Mouse (Mus musculus) hindbrain, postnatal 0 days (tissue): ENCODE data around the gene Gpbar1. TPM values are rescaled to one million over a fixed set of nuclear protein-coding genes. Genes with fewer than 3 reads are reported as not detected.

Experiments
- ATAC-seq: fragments of 200-750 bp; cut with Nextera tagmentation; 2 replicates; pipeline ENCODE4 v1.8.0; 2017; ENCODE audit warnings: mild to moderate bottlenecking, moderate TSS enrichment, moderate library complexity
- DNase-seq: peaks from one replicate; pipeline ENCODE4 v3.0.0-alpha.2; 2015; ENCODE audit warnings: low spot score
- H3K27ac ChIP-seq: fragments of 300-500 bp; sonication (generic); 2 replicates; pipeline ENCODE4 v1.5.1; 2014; ENCODE audit warnings: mild to moderate bottlenecking
- H3K27me3 ChIP-seq: fragments of 300-500 bp; sonication (generic); 2 replicates; pipeline ENCODE4 v1.6.1; 2014; ENCODE audit warnings: low read length, mixed read lengths; ENCODE audit not compliant: insufficient read depth
- H3K36me3 ChIP-seq: fragments of 300-500 bp; sonication (generic); 2 replicates; pipeline ENCODE4 v1.6.1; 2014; ENCODE audit warnings: low read length, mixed read lengths; ENCODE audit not compliant: insufficient read depth
- H3K4me1 ChIP-seq: fragments of 300-500 bp; sonication (generic); 2 replicates; pipeline ENCODE4 v1.6.1; 2014; ENCODE audit warnings: antibody characterized with exemption, low read length, mixed read lengths; ENCODE audit not compliant: insufficient read depth
- H3K4me2 ChIP-seq: fragments of 300-500 bp; sonication (generic); 2 replicates; pipeline ENCODE4 v1.6.1; 2014; ENCODE audit warnings: low read depth, mild to moderate bottlenecking, low read length, moderate library complexity, mixed read lengths
- H3K4me3 ChIP-seq: fragments of 300-500 bp; sonication (generic); 2 replicates; pipeline ENCODE4 v1.5.1; 2014; ENCODE audit warnings: low read length
- H3K9ac ChIP-seq: fragments of 300-500 bp; sonication (generic); replicated peaks from 2 replicates; pipeline ENCODE4 v1.6.1; 2014; ENCODE audit warnings: mild to moderate bottlenecking, low read length, moderate library complexity, mixed read lengths
- H3K9me3 ChIP-seq: fragments of 300-500 bp; sonication (generic); 2 replicates; pipeline ENCODE4 v1.6.1; 2016; ENCODE audit warnings: low read length, mixed read lengths
- CTCF ChIP-seq: IDR thresholded peaks from 2 replicates; pipeline ENCODE4 v1.5.1; 2016; ENCODE audit warnings: antibody characterized with exemption, control low read depth, low read depth
- WGBS: fragments of 180-500 bp; shearing (Covaris S2); extraction: QIAGEN DNeasy Blood & Tissue Kit; methylation state at CpG from one replicate; pipeline ENCODE4 v1.1.7; 2014; 5-methylcytosine and 5-hydroxymethylcytosine counted together
- polyA plus RNA-seq: library from polyadenylated mRNA; unstranded; fragments of >200 nt; fragmentation: Nextera tagmentation; extraction: Ambion mirVana; gene quantifications from 2 replicates; pipeline ENCODE4 v1.2.1, GENCODE M21; 2015
- total RNA-seq: library from RNA; depleted of rRNA; stranded (reverse); fragments of >200 nt; gene quantifications from 2 replicates; pipeline ENCODE4 v1.2.3, GENCODE M21; 2014

The Gpbar1 gene
- total and polyA plus RNA-seq, 2 experiments from 2014 or later, result not detected

- no peak for DNase-seq
- H3K27me3 ChIP-seq, result no peaks in the 10 kb centered on the region
- no peaks in the 10 kb centered on the region for H3K4me1 ChIP-seq
- H3K9me3 ChIP-seq, result no peaks in the 10 kb centered on the region
- 54% methylated on average over 9 of the region's 9 CpGs for WGBS
- peaks cover 5% of the 10 kb centered on the region; the same call in 1 of the 2 replicates for H3K36me3 ChIP-seq
- H3K9ac ChIP-seq, result no peak overlapping the region
- ATAC-seq, result no peak
- TF ChIP-seq CTCF, result no peak
- no peak overlapping the region for H3K27ac ChIP-seq
- no peak overlapping the region for H3K4me3 ChIP-seq
- no peak overlapping the region for H3K4me2 ChIP-seq
Observed at GRCm38 (mm10) chr1:74275015-74275414, 3.3 kb upstream of the Gpbar1 start.

DNA sequence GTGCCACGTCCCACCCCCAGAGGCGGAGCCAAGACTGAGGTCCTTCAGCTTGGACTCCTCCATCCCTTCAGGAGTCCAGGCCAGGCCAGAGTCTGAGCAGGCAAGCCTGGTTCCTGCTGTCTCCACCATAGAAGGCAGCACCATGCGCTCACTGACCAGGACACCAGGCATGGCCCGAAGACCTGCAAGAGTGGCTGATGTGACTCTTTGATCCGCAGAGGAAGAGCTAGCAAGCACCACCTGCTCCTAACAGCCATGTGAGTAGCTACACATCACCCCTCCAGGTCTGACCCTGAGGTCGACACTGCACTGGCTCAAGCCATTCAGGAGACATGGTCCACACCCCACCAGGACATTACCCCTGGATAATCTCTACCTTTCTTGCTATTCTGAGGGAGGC lies 1.3 kb upstream of the Gpbar1 start:
- no peak for TF ChIP-seq CTCF
- no peak overlapping the region for H3K9ac ChIP-seq
- H3K9me3 ChIP-seq, result no peaks in the 10 kb centered on the region
- no peaks in the 10 kb centered on the region for H3K27me3 ChIP-seq
- no peak overlapping the region for H3K4me3 ChIP-seq
- no peak overlapping the region for H3K27ac ChIP-seq
- H3K4me2 ChIP-seq, result no peak overlapping the region
- ATAC-seq, result no peak
- 75% methylated on average over 6 of the region's 6 CpGs for WGBS
- no peak for DNase-seq
- peaks cover 25% of the 10 kb centered on the region for H3K36me3 ChIP-seq
- H3K4me1 ChIP-seq, result no peaks in the 10 kb centered on the region

- H3K27me3 ChIP-seq, result no peaks in the 10 kb centered on the region
- H3K36me3 ChIP-seq, result peaks cover 31% of the 10 kb centered on the region
- no peak overlapping the region for H3K9ac ChIP-seq
- DNase-seq (no peak), ATAC-seq (no peak)
- 53% methylated on average over 8 of the region's 8 CpGs for WGBS
- H3K9me3 ChIP-seq, result no peaks in the 10 kb centered on the region
- TF ChIP-seq CTCF, result no peak
- H3K27ac ChIP-seq, result no peak overlapping the region
- peaks cover 5% of the 10 kb centered on the region; the same call in 1 of the 2 replicates for H3K4me1 ChIP-seq
- no peak overlapping the region for H3K4me3 ChIP-seq
- H3K4me2 ChIP-seq, result no peak overlapping the region
Observed at GRCm38 (mm10) chr1:74277883-74278537, 340 bp upstream of the Gpbar1 start.

DNA sequence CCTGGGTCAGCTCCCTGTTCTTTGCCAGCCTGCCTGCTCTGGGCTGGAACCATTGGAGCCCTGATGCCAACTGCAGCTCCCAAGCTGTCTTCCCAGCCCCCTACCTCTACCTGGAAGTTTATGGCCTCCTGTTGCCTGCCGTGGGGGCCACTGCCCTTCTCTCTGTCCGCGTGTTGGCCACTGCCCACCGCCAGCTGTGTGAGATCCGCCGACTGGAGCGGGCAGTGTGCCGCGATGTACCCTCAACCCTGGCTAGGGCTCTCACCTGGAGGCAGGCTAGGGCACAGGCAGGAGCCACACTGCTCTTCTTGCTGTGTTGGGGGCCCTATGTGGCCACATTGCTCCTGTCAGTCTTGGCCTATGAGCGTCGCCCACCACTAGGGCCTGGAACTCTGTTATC lies 638 bp downstream of the Gpbar1 start:
- DNase-seq (no peak), ATAC-seq (no peak)
- Histone ChIP-seq H3K36me3 (peaks cover 31% of the 10 kb centered on the region), H3K9ac (no peak overlapping the region), H3K9me3 (no peaks in the 10 kb centered on the region), H3K27ac (no peak overlapping the region), H3K27me3 (no peaks in the 10 kb centered on the region), H3K4me2 (no peak overlapping the region), H3K4me3 (no peak overlapping the region), H3K4me1 (peaks cover 11% of the 10 kb centered on the region; the same call in 1 of the 2 replicates)
- 87% methylated on average over 11 of the region's 11 CpGs for WGBS
- no peak for TF ChIP-seq CTCF

DNA sequence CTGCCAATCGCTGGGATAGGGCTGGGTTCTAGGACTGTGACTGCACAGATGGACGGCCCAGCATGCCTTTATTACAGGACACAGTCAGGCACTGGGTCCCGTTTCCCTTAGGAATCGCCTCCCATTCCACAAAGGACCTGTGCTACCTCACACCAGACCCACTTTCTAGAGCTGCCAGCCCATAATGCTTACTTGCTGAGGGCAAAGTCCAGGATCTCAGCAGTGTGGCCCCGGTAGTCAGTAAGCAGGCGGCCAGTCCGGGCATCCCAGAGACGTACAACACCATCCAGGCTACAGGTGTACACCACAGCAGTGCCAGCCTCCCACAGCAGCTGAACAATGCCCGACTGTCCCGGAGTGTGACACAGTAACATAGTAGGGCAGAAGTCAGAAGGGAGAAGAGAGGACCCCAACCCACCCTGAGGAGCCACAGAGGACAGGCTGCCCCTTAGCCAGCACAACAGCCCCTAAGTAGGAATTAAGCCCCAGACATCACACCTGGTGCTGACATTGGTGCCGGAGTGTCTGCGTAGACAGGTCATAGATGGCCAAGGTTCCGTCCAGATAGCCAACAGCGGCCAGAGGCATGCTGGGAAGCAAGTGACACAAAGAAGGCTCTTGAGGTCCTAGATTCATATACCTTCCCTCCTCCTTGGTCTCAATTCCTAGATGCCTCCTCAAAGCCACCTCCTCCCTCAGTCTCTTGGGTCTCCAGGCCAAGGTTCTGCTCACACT lies 2.4 kb downstream of the Gpbar1 start:
- ATAC-seq, result no peak

DNA sequence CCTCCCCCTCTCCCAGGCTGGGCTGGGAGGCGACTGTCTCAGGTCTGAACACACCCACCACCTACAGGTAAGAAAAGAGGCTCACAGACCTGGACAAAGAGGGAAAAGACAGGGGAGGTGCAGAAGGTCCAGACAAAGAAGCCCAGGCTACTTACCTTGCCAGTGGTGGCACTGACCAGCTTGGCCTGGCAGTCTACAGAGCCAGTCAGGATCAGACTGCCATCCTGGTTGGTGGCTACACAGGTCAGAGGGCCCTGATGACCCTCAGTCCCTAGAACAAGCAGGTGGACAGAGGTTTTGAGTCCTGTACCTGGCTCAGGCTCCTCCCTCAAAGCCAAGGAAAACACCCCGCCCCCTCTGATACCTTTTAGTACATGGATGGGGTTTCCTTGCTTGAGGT lies 3.0 kb downstream of the Gpbar1 start:
- 97% methylated on average over 2 of the region's 2 CpGs for WGBS
- no peak for TF ChIP-seq CTCF
- H3K36me3 ChIP-seq, result peaks cover 31% of the 10 kb centered on the region
- no peak for ATAC-seq
- no peak overlapping the region for H3K27ac ChIP-seq
- H3K4me1 ChIP-seq, result peaks cover 15% of the 10 kb centered on the region; the same call in 1 of the 2 replicates
- no peak overlapping the region for H3K4me2 ChIP-seq
- H3K4me3 ChIP-seq, result no peak overlapping the region
- no peak for DNase-seq
- no peaks in the 10 kb centered on the region for H3K27me3 ChIP-seq
- H3K9ac ChIP-seq, result no peak overlapping the region
- no peaks in the 10 kb centered on the region for H3K9me3 ChIP-seq

More for the DNA sequence above, 2.4 kb downstream of the Gpbar1 start:
- Histone ChIP-seq H3K4me3 (no peak overlapping the region), H3K27me3 (no peaks in the 10 kb centered on the region), H3K4me2 (no peak overlapping the region), H3K36me3 (peaks cover 31% of the 10 kb centered on the region), H3K9me3 (no peaks in the 10 kb centered on the region), H3K9ac (no peak overlapping the region), H3K27ac (no peak overlapping the region), H3K4me1 (peaks cover 11% of the 10 kb centered on the region; the same call in 1 of the 2 replicates)
- no peak for TF ChIP-seq CTCF
- no peak for DNase-seq
- 94% methylated on average over 14 of the region's 14 CpGs for WGBS

- Histone ChIP-seq H3K4me1 (peaks cover 16% of the 10 kb centered on the region; the same call in 1 of the 2 replicates), H3K4me2 (no peak overlapping the region), H3K9me3 (no peaks in the 10 kb centered on the region), H3K27me3 (no peaks in the 10 kb centered on the region), H3K4me3 (no peak overlapping the region), H3K27ac (no peak overlapping the region), H3K36me3 (peaks cover 31% of the 10 kb centered on the region), H3K9ac (no peak overlapping the region)
- DNase-seq (no peak), ATAC-seq (no peak)
- TF ChIP-seq CTCF, result no peak
- 96% methylated on average over 8 of the region's 8 CpGs for WGBS
Observed at GRCm38 (mm10) chr1:74281886-74282285, 3.5 kb downstream of the Gpbar1 start.
